Mouse (Mus musculus): ENCODE results near the gene Gm37240. TPM values are rescaled to one million over a fixed set of nuclear protein-coding genes. Genes with fewer than 3 reads are reported as not detected.

The Gm37240 gene
- polyA plus RNA-seq, 1 experiment from 2014 or later = 18.1 TPM

- Histone ChIP-seq H3K4me2 (replicated peaks; ENCODE audit: low read depth) (no peak overlapping the region), H3K36me3 (ENCODE audit: control insufficient read depth, insufficient read depth, low read length) (no peaks in the 10 kb centered on the region), H3K4me1 (replicated peaks; ENCODE audit: control insufficient read depth, insufficient read depth) (no peaks in the 10 kb centered on the region), H3K9ac (ENCODE audit: low read length) (no peak overlapping the region), H3K27me3 (ENCODE audit: control insufficient read depth, insufficient read depth, low read length) (no peaks in the 10 kb centered on the region), H3K9me3 (ENCODE audit: control insufficient read depth, low read length) (no peaks in the 10 kb centered on the region), H3K4me3 (ENCODE audit: low read depth, low read length) (no peak overlapping the region), H3K27ac (replicated peaks) (no peak overlapping the region)
- DNase-seq (ENCODE audit: low spot score) (peak; percentile 62), ATAC-seq (ENCODE audit: low FRiP score, low TSS enrichment) (0 out of 2 replicates have a peak, but pooled peaks have one; percentile 15)
- TF ChIP-seq EP300 (optimal IDR thresholded peaks at IDR 0.05) (no peak), CTCF (IDR thresholded peaks at IDR 0.05; ENCODE audit: low read depth) (peak; percentile 63)
- WGBS = 40% methylated on average over 10 of the region's 10 CpGs
Observed at GRCm38 (mm10) chr3:85275075-85275474, 612.2 kb downstream of the Gm37240 start.

- Histone ChIP-seq H3K36me3 (ENCODE audit: control insufficient read depth, insufficient read depth, low read length) (no peaks in the 10 kb centered on the region), H3K9ac (ENCODE audit: low read length) (no peak overlapping the region), H3K27ac (replicated peaks) (no peak overlapping the region), H3K4me1 (replicated peaks; ENCODE audit: control insufficient read depth, insufficient read depth) (no peaks in the 10 kb centered on the region), H3K9me3 (ENCODE audit: control insufficient read depth, low read length) (no peaks in the 10 kb centered on the region), H3K4me3 (ENCODE audit: low read depth, low read length) (no peak overlapping the region), H3K27me3 (ENCODE audit: control insufficient read depth, insufficient read depth, low read length) (no peaks in the 10 kb centered on the region), H3K4me2 (replicated peaks; ENCODE audit: low read depth) (no peak overlapping the region)
- no peak for DNase-seq (ENCODE audit: low spot score)
- no peak for TF ChIP-seq CTCF (IDR thresholded peaks at IDR 0.05; ENCODE audit: low read depth)
- WGBS = 88% methylated on average over 2 of the region's 2 CpGs
- ATAC-seq (ENCODE audit: low FRiP score, low TSS enrichment) = no peak
Observed at GRCm38 (mm10) chr3:85271491-85271890, 615.8 kb downstream of the Gm37240 start.

GRCm38 (mm10) chr3:85264963-85265362, 622.4 kb downstream of the Gm37240 start:
- H3K4me3 ChIP-seq (ENCODE audit: low read depth, low read length) = no peak overlapping the region
- no peaks in the 10 kb centered on the region for H3K27me3 ChIP-seq (ENCODE audit: control insufficient read depth, insufficient read depth, low read length)
- ATAC-seq (ENCODE audit: low FRiP score, low TSS enrichment) (no peak), DNase-seq (ENCODE audit: low spot score) (no peak)
- WGBS = 77% methylated on average over 2 of the region's 2 CpGs
- no peaks in the 10 kb centered on the region for H3K4me1 ChIP-seq (replicated peaks; ENCODE audit: control insufficient read depth, insufficient read depth)
- no peak overlapping the region for H3K9ac ChIP-seq (ENCODE audit: low read length)
- H3K36me3 ChIP-seq (ENCODE audit: control insufficient read depth, insufficient read depth, low read length) = no peaks in the 10 kb centered on the region
- no peaks in the 10 kb centered on the region for H3K9me3 ChIP-seq (ENCODE audit: control insufficient read depth, low read length)
- no peak overlapping the region for H3K4me2 ChIP-seq (replicated peaks; ENCODE audit: low read depth)
- TF ChIP-seq EP300 (optimal IDR thresholded peaks at IDR 0.05) = no peak
- no peak for TF ChIP-seq CTCF (IDR thresholded peaks at IDR 0.05; ENCODE audit: low read depth)
- H3K27ac ChIP-seq (replicated peaks) = no peak overlapping the region

- H3K4me2 ChIP-seq (replicated peaks; ENCODE audit: low read depth) = no peak overlapping the region
- H3K4me3 ChIP-seq (ENCODE audit: low read depth, low read length) = no peak overlapping the region
- TF ChIP-seq CTCF (IDR thresholded peaks at IDR 0.05; ENCODE audit: low read depth) = no peak
- no peak for TF ChIP-seq EP300 (optimal IDR thresholded peaks at IDR 0.05)
- no peaks in the 10 kb centered on the region for H3K36me3 ChIP-seq (ENCODE audit: control insufficient read depth, insufficient read depth, low read length)
- DNase-seq (ENCODE audit: low spot score) (no peak), ATAC-seq (ENCODE audit: low FRiP score, low TSS enrichment) (no peak)
- H3K4me1 ChIP-seq (replicated peaks; ENCODE audit: control insufficient read depth, insufficient read depth) = no peaks in the 10 kb centered on the region
- no peaks in the 10 kb centered on the region for H3K9me3 ChIP-seq (ENCODE audit: control insufficient read depth, low read length)
- 44% methylated on average over 6 of the region's 6 CpGs for WGBS
- H3K9ac ChIP-seq (ENCODE audit: low read length) = no peak overlapping the region
- H3K27me3 ChIP-seq (ENCODE audit: control insufficient read depth, insufficient read depth, low read length) = no peaks in the 10 kb centered on the region
- no peak overlapping the region for H3K27ac ChIP-seq (replicated peaks)
Observed at GRCm38 (mm10) chr3:85264546-85264945, 622.8 kb downstream of the Gm37240 start.

- Histone ChIP-seq H3K4me3 (ENCODE audit: low read depth, low read length) (no peak overlapping the region), H3K9ac (ENCODE audit: low read length) (no peak overlapping the region), H3K9me3 (ENCODE audit: control insufficient read depth, low read length) (no peaks in the 10 kb centered on the region), H3K27ac (replicated peaks) (no peak overlapping the region), H3K36me3 (ENCODE audit: control insufficient read depth, insufficient read depth, low read length) (no peaks in the 10 kb centered on the region), H3K27me3 (ENCODE audit: control insufficient read depth, insufficient read depth, low read length) (no peaks in the 10 kb centered on the region), H3K4me2 (replicated peaks; ENCODE audit: low read depth) (no peak overlapping the region), H3K4me1 (replicated peaks; ENCODE audit: control insufficient read depth, insufficient read depth) (no peaks in the 10 kb centered on the region)
- TF ChIP-seq EP300 (optimal IDR thresholded peaks at IDR 0.05) = no peak
- TF ChIP-seq CTCF (IDR thresholded peaks at IDR 0.05; ENCODE audit: low read depth) = no peak
- DNase-seq (ENCODE audit: low spot score) (no peak), ATAC-seq (ENCODE audit: low FRiP score, low TSS enrichment) (no peak)
- WGBS = 90% methylated on average over 5 of the region's 5 CpGs
Observed at GRCm38 (mm10) chr3:85254526-85254925, 632.8 kb downstream of the Gm37240 start.

GRCm38 (mm10) chr3:85251631-85252030, 635.7 kb downstream of the Gm37240 start:
- Histone ChIP-seq H3K27ac (replicated peaks) (no peak overlapping the region), H3K9me3 (ENCODE audit: control insufficient read depth, low read length) (no peaks in the 10 kb centered on the region), H3K36me3 (ENCODE audit: control insufficient read depth, insufficient read depth, low read length) (no peaks in the 10 kb centered on the region), H3K27me3 (ENCODE audit: control insufficient read depth, insufficient read depth, low read length) (no peaks in the 10 kb centered on the region), H3K9ac (ENCODE audit: low read length) (no peak overlapping the region), H3K4me3 (ENCODE audit: low read depth, low read length) (no peak overlapping the region), H3K4me1 (replicated peaks; ENCODE audit: control insufficient read depth, insufficient read depth) (no peaks in the 10 kb centered on the region), H3K4me2 (replicated peaks; ENCODE audit: low read depth) (no peak overlapping the region)
- DNase-seq (ENCODE audit: low spot score) (no peak), ATAC-seq (ENCODE audit: low FRiP score, low TSS enrichment) (no peak)
- TF ChIP-seq CTCF (IDR thresholded peaks at IDR 0.05; ENCODE audit: low read depth) (no peak), EP300 (optimal IDR thresholded peaks at IDR 0.05) (no peak)
- 71% methylated on average over 6 of the region's 6 CpGs for WGBS
